Mouse (Mus musculus): ENCODE data around the gene Plekhg6.

The Plekhg6 gene

DNA sequence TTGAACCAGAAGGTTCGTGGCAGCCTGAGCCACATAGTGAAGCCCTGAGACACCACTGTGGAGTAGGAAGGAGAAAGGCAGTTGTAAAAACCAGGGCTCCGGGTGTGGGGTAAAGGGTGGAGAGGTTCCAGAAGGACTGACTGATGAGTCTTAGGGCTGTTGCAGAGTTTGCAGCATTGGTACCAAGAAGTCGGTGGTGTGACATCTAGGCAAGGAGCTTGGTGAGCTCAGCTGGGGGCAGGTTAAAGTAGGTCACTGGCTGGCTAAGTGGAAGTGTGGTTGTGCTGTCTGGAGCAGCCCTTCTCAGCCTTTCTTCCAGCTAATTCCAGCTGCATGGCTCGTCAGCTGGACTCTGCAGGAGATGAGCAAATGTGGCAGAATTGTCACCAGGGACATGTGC lies 27.8 kb downstream of the Plekhg6 start:
- DNase-seq = no peak

DNA sequence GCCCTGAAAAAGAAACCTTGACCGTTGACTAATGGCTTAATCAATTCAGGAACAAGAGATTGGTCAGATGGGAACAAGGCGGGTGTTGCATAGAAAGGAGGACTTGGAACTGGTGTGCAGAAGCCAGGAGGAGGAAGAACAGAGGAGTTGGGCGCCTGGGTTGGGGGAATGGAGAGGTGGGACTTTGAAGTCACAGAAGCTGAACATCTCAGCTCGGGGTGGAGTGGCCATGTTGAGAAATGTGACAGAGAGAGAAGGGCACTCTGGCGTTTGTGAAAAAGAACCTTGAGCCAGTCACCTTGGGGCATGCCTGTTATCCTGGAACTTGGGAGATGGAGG lies 28.6 kb downstream of the Plekhg6 start:
- DNase-seq = no peak

GRCm38 (mm10) chr6:125351368-125352045 lies 29.1 kb downstream of the Plekhg6 start:
- no peak for DNase-seq

DNA sequence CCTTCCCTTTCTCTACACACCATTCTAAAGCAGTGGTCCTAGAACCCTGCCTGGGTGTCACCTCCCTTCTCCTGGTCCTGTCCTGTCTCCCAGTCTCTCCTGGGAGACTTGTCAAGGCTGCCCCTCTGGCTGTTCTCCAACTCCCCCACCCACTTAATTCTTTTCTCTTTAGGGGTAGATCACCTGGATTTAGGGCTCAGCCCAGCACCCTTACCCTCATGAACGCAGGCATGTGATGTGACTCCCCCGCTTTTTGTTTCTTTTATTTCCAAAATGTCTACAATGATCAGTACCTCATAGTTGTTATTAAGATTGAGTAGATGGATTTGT lies 29.6 kb downstream of the Plekhg6 start:
- no peak for DNase-seq

GRCm38 (mm10) chr6:125350231-125350994 lies 30.2 kb downstream of the Plekhg6 start:
- no peak for DNase-seq

DNA sequence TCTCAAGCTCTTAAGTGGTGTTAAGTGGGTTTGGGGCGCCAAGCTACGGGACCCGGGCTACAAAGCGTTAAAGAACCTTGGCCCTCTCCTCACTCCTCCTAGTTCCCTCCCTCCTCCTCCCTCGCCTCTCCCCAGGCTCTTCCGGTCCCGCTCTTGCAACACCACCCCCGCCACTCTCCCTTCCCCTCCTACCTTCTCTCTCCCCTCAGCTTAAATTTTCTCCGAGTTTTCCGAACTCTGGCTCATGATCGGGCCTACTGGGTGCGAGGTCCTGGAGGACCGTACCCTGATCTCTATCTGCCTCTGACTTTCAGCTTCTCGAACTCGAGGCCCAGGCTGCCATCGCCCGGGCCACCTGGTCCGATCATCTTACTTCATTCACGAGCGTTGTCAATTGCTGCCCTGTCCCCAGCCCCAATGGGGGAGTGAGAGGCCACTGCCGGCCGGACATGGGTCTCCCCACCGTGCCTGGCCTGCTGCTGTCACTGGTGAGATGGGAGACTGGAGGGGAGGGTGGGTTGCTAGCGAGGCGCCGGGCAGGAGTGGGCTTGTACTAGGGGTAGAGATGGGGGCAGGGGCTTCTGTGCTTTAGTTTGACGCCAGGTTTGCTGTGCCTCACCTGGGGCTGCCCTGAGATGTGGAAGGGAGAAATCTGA lies 30.9 kb downstream of the Plekhg6 start:
- DNase-seq = no peak

GRCm38 (mm10) chr6:125348721-125349574 lies 31.6 kb downstream of the Plekhg6 start, which contains the start of gene Tnfrsf1a:
Gene Tnfrsf1a, plus strand, starts transcription at chr6:125349362.
- DNase-seq = no peak

GRCm38 (mm10) chr6:125346029-125346428 lies 34.6 kb downstream of the Plekhg6 start:
- DNase-seq = no peak

DNA sequence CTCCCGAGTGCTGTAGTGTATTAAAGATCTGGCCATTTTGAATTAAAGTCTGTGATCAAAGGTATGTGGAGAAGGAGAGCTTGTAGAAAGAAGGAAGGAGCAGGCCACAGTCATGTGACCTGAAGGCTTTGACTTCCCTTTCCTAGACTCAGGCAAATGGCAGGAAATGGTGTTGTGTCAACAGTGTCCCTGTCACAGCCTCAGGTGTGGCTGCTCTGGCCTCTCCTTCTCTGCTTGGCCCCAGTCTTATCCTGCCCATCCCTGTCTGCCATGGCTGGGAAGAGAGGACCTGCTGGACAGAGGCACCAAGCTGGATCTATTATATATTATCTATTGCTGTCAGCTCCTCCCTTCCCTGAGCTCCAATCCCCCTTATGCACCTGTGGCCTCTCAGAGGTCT lies 35.0 kb downstream of the Plekhg6 start:
- no peak for DNase-seq

DNA sequence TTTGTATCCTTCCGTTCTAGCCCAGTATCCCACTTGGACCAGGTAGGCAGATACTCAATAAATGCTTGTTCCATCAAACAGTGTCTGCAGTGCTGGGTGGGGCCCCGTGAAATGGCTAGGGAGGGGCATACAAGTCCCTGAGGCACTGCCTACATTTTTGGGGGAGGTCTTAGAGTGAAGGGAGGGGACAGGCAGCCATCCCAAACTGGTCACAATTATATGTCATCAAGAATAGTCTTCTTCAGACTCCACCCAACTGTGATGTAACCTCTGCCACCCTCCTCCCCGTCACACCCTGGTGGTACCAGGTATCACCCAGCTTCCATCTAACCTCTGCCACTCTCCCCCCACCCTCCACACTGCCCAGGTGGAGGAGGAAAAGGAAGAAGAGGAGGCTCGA lies 35.7 kb downstream of the Plekhg6 start:
- no peak for DNase-seq

DNA sequence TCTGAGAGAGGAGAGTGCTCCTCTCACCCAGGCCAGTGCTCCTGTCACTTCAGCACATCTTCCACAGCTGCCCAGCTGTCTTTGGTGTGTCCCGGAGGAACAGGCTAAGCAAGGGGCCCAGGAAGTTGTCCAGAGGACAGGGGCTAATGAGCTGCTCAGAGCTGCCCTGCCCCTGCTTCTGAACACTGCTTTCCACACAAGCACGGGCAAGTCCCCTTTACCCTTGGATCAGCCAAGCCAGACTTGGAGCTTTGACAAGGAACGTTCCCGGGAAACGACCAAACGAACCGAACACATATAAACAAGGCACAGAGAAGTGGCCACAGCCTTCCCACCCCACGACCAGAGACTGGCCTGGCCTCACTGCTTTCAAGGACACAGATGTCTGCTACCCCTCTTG lies 36.5 kb downstream of the Plekhg6 start:
- DNase-seq = no peak

GRCm38 (mm10) chr6:125342198-125342597 lies 38.4 kb downstream of the Plekhg6 start:
- DNase-seq = no peak

DNA sequence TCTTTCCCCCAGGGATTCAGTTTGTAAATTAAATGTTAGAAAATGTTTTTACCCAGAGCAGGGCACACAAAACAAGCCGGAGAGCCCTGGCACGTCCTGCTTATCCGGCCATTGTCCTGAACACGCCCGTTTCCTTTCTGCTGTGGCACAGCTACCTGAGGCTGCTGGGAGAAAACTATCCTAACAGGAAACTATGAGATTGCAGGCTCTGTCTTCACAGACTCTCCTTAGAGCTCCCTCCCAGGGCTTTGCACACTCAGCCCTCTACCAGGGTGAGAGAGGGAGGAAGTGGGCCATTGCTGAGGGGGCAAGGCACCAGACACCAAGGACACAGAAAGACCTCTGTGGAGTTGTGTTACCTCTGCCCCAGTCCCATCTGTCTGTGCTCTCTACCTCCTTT lies 40.3 kb downstream of the Plekhg6 start:
- DNase-seq = no peak

GRCm38 (mm10) chr6:125338791-125339660 lies 41.6 kb downstream of the Plekhg6 start:
- DNase-seq = no peak

- DNase-seq = no peak
Observed at GRCm38 (mm10) chr6:125334356-125334755, 46.2 kb downstream of the Plekhg6 start.

DNA sequence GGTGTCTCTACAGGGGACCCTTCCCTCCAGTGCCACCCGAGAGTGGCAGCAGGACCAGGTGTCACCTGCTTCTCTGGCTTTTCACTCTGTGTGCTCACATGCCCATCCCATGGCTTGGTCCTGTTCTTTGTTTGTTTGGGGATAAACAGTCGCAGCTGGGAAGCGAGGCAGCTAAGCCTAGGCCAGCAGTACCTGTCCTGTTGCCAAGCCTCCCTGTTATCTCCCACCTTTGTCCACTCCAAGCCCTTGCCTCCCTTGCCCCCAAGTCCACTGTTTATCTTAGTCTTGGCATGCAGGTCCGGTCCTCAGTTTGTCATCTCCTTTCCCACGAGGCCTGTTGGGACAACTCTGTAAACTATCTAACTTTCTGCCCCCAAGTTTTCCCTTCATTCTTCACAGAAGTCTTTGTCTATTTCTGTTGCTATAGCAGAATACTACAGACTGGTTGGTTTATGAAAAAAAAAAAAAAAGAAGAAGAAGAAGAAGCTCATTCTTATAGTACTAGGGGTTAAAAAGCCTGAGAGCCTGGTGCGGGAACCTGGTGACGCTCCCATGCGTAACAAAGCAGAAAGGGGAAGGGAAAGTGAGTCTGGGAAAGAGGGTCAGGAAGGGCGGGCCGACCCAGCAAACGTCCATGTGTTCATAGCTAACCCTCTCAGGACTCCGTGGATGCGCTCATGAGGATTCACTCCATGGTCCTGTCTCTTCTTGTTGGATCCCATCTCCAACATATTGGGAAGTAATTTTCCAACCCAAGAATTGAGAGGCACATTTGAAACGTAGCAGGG lies 47.3 kb downstream of the Plekhg6 start:
- no peak for DNase-seq

DNA sequence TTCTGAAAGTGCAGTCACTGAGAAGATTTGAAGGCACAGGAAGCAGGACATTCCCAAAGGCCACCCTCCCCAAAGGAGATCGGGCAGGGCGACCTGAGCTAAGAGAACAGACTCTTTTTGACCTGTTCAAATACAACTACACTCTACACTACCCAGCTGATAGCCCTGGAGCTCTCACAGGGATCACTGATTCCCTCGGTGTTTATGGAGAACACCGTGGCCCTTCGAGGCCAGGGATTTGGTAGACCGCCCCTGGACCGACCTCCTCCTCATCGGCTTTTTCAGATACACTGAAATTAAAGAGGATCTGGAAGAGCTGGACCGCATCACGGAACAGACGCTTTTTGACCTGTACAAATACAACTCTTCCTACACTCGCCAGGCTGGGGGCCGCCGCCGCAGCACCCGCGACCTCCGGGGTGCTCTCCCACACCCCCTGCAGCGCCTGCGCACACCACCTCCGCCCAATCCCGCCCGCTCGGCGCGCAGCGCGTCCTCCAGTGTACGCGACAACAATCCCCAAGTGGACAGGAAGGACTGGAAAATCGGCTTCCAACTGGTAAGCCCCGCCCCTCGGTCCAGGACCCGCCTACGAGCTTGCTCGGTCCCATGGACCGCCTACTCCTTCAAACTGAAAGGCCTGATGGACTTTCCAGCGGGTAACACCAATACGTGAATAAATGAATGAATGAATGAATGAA lies 49.8 kb downstream of the Plekhg6 start:
- DNase-seq = peak; percentile 29

DNA sequence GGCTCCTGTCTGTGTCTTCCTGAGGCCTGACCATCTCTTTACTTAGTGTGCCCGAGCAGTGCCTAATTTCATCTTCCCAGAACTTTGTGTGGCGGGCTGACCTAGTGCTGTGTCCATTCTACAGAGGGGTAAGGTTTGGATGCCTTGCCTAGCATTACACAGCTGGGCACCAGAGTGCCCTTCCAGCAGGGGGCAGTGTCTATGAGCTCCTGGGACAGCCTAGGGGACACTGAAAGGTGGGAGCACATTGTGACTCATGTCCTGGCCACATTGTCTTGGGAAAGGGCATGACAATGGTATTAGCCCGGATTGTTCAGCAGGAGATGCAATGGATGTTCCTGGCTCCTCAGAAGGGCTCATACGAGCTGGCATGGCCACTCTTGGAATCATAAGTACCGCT lies 52.4 kb downstream of the Plekhg6 start:
- no peak for DNase-seq

DNA sequence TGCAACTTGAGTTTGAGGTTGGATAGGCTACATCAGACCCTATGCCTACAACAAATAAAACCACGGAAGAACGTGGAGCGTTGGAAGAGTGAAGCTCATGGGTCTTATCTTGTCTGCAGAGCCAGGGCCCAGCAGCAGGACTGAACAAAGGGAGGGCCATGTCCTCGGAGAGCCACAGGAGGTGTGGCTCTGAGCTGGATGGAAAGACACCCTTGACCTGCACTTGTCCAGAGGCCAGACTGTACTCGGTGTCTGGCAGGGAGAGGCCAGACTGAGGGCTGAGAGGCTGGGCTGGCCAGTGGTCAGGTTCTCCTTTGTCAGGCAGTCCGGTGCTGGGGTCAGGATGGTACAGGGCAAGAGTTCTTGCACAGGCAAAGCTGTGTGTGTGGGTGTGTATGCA lies 55.3 kb downstream of the Plekhg6 start:
- DNase-seq = no peak

DNA sequence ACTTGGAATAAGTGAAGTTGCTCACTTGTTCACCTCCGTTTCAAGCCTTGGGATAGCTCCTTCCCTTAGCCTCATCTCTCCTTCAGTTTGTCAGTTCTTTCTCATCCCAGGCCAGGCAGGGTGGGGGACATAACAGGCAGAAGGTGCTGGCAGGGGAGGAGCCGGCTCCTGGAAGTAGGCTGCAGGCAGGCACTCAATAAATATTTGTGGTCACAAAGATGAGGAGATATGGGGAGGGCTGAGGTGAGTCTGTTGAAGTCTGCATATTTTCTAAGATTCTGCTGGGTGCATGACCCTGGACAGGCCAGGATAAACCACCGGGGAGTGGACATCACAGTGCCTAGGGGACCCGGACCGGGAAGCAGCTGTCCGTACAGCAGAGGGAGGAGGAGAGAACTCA lies 57.0 kb downstream of the Plekhg6 start:
- no peak for DNase-seq

DNA sequence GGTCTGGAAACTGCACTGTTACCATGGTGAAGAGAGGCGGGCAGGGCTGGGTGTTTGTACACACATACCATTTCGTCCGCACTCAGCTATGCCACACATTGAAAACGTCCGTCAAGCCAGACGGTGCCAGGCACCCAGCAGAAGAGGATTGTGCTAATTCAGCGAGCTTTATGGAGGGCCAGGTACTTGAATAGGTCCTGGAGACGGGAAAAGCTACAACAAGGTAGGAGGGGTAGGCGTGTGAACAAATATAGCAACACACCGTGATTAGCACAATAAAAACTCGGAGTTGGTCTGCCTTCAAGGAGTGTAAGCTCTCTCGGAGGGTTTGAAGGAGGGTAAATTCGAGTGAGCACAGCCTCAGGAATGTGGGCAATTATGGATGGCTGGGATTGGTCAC lies 57.8 kb downstream of the Plekhg6 start:
- DNase-seq = no peak

Measured in cerebellum, adult 9-10 months (tissue).